Mouse (Mus musculus): ENCODE measurements around the gene Gdpgp1.
A peak's percentile ranks its signal among the peaks of the same experiment; 100 is the strongest.

The Gdpgp1 gene

DNA sequence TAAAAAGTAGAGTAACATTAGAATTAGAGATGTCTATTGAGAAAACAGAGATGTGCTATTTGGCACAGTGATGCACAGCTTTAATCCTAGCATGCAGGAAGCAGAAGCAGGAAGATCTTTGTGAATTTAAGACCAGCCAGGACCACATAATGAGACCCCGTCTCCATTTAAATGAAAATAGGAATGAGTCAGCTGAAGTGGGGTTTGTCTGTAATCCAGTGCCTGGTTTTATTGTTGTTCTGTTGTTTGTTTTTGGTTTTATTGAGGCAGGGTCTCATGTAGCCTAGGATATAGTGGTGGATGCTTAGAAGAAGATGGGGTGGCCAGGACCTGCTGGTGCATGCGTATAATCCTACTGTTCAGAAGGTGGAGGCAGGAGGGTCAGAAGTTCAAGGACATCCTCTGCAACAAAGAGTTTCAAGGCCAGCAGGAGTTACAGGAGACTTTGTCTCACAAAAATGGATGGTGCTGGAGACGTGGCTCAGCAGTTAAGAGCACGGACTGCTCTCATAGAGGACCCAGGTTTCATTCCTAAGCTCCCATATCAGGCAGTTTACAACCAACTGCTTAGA is 11.4 kb upstream of the Gdpgp1 start:
- no peak for DNase-seq (ENCODE audit: low spot score in 2 of 2)

DNA sequence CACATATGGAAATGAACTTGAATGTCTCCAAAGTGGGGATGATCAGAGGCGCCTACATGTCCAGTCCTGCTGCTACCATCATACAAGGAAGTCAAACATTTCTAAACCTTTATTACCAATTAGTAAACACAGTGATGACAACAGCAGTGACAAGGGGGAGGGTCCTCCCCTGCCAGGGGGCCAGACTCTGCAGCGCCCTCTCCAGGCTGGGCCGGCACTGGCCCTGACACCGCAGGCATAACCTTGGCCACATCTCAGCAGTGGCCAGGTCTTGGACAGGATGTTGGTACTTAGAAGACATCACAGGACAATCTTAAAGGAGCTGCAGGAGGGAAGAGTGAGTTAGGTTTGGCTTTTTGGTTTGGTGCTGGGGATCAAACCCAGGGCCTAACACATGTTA is 5.6 kb upstream of the Gdpgp1 start:
- DNase-seq (ENCODE audit: low spot score in 2 of 2), result no peak

DNA sequence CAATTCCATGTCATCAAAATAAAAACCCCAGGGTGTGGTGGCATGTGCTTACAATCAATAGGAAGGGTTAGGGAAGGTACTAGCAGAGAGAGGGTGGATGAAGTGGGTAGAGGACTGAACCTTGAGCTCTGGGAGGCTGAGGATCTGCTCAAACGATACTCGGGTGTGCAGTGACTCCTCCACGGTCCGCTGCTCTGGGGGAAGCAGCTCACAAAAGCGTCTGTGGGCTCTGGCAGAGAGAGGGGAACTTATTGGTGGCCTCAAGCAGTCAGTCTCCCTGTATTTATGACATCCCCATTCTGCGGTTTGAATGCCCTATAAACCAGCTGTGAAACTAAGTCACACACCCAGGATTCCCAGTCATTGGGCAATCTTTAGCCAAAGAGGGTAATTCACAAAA is 2.5 kb upstream of the Gdpgp1 start:
- DNase-seq (ENCODE audit: low spot score in 2 of 2), result no peak

DNA sequence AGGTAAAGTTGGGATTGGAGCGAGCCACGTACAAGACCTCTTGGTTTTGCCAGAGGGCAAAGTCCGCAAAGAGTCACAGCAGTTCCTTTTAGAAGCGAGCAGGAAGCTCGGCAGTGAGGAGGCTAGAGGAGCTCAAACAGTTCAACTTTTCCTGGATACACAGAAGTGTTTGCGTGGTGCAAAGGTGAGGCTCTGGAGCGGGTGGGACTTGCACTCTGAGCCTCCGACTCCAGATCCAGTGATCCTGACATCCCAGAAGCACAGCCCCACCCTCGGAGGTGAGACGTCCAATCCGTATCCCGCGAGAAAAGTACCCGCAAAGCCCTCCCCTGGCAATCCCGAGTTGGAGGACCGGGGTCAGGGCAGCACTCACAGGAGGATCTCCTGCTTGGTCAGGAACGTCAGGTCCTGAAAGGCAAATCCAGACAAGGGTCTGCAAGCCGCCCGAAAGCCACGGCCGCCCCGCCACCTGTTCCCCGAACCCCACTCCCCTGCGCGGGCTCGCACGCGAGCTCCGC is 635 bp upstream of the Gdpgp1 start:
- no peak for DNase-seq (ENCODE audit: low spot score in 2 of 2)

DNA sequence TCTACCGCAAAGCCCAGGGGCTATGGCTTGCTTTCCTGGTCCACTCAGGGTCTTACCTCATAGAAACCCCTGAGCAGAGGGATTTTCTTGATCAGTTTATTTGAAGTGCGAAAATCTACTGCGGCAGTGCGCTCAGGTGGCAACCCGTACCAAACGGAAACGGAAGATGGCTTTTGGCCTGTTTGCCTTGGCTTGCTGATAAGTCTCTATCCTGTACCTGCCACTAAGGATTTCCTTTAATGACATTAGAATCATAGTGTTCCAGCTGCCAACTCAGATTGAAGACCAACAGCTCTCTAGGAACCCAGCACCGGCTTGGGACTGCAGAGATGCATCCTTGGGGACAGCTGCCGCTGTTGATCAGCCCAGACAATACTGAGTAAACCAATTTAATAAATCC is 1.1 kb downstream of the Gdpgp1 start:
- DNase-seq (ENCODE audit: low spot score in 2 of 2), result no peak

DNA sequence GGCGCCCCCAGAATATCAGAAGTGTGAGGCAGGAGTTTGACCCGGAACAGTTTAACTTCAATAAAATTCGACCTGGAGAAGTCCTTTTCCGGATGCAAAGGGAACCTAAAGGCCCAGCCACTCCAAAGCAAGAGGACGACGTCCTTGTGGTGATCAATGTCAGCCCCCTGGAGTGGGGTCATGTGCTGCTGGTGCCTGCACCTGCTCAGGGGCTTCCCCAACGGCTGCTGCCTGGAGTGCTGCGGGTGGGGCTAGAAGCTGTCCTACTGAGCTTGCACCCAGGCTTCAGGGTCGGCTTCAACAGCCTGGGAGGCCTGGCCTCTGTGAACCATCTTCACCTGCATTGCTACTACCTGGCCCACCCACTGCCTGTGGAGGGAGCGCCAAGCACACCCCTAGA is 5.9 kb downstream of the Gdpgp1 start:
- no peak for DNase-seq (ENCODE audit: low spot score in 2 of 2)

DNA sequence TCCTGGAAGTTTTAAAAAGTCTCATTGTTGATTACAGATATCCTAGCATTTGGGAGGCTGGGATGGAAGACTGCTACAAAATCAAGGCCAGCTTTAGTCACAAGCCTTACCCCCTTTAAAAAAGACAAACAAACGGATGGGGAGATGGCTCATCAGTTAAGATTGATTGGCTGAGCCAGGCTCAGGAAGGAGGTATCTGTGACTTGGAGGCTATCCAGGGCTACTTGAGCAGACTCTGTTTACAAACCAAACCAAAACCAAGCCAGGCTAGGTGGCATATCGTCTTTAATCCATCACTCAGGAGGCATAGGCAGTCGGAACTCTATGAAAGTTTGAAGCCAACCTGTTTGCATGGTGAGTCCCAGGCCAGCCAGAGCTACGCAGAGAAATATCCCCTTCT is 9.0 kb downstream of the Gdpgp1 start:
- no peak for DNase-seq (ENCODE audit: low spot score in 2 of 2)

DNA sequence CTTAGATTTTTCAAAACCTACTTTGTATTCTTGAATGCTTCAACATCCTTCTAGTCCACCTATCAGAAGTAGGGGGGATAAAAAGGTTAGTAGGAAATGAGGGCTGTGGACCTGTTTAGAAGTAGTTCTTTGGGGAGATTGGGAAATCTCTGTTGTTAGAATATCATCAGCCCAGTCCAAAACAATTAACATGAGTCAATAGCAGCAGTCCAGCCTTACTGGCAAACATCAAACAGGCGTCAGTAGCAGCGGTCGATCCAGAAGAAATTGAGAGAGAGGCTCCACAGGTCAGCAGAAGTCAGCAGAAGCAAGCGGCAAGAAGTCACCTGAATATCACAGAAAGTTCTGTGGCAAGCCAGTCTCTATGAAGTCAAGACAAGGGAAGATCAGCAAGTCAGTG is 12.2 kb downstream of the Gdpgp1 start:
- no peak for DNase-seq (ENCODE audit: low spot score in 2 of 2)

DNA sequence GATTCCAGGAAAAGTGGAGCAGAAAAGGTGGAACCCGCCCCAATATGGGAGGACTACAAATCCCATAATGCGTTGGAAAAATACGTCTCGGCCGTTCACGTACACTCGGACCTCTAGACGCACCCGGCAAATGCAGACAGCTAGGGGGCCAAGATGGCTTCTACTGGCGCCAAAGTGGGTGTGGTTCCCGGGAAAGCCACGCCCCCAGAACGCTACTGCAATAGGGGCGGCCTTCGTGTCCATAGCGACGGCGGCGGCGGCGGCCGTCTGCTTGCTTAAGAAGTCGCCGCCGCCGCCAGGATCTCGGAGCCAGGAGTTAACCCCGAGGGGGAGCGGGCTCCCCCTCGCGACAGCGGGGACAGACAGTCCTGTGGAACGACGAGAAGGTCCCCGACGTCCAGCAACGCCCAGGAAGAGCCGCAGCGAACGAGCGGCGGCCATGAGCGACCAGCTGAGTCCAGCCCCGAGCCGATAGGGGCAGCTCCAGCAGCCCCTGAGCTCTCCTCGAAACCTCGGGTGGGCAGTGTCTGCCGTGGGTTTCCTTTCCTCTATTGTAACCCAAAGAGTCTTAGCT is 13.6 kb downstream of the Gdpgp1 start, which contains the start of gene Ttll13:
Ttll13 (plus strand) TSS at position 229 of the 574 bp plus-strand sequence.
- DNase-seq (ENCODE audit: low spot score in 2 of 2), result peak; percentile 92 to 97

DNA sequence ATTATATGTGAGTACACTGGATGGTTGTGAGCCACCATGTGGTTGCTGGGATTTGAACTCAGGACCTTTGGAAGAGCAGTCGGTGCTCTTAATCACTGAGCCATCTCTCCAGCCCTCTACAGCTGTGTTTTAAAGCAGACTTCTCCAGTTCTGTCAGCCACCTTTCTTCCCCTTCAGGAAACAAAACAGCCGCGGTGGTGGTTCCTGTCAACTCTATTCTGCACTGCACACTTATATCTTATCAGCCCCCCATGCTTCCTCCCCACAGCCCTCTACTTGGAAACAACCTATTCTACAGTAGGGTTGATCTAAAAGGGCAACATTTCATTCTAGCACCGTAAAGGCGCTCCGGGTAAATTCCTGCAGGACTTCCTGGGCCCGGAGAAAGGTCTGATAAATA is 14.2 kb downstream of the Gdpgp1 start:
- DNase-seq (ENCODE audit: low spot score in 2 of 2), result no peak

DNA sequence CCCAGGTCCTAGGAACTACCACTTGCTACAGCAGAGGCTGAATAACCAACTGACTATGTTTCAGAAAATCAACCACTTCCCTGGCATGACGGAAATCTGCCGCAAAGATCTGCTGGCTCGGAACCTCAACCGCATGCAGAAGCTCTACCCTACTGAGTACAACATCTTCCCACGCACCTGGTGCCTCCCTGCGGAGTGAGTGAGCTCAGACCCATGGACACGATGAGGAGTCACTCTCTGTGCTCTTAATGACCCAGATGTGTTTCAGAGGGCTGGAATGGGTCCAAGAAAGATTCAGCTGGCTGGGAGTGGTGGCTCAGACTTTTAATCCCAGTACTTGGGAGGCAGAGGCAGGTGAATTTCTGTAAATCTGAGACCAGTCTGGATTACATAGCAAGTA is 19.8 kb downstream of the Gdpgp1 start:
- DNase-seq (ENCODE audit: low spot score in 2 of 2), result no peak

DNA sequence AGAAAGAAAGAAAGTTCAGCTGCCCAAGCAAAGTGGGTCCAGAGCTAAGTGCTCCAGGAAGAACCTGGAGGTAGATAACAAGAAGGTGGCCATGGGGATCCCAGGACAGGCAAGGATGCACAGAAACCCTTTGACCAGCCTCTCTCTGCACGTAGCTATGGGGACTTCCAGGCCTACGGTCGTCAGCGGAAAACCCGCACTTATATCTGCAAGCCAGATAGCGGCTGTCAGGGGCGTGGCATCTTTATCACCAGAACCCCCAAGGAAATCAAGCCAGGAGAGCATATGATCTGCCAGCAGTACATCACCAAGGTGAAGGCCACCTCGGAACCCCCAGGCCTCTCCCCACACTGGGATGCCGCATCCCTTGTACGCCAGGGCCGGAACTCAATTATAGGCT is 20.2 kb downstream of the Gdpgp1 start:
- DNase-seq (ENCODE audit: low spot score in 2 of 2), result no peak

DNA sequence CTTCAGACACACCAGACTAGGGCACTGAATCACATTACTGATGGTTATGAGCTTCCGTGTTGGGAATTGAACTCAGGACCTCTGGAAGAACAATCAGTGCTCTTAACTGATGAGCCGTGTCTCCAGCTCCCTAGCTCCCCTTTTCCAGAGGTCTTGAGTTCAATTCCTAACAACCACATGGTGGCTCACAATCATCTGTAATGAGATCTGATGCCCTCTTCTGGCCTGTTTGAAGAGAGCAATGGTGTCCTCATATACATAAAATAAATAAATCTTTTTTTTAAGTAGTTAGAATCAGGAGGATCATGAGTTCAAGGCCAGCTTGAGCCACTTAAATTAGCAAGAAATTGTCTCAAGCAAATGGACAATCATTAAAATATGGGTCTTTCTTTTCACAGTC is 23.3 kb downstream of the Gdpgp1 start:
- DNase-seq (ENCODE audit: low spot score in 2 of 2), result no peak

DNA sequence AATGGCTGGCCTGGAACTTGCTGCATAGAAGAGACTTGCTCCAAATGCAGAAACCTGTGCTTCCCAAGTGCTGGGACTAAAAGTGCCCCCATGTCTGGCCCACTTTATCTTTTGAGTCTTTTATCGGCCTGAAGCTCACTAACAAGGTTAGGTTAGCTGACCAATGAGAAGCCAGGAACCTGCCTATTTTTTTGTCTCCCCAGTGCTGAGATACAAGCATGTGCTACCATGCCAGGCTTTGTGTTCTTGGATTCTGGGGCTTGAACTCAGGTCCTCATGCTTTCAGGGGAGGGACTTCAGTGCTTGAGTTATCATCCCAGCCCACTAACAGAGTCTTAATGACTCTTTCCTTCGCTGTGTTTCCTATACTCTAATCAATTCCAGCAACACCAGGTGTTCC is 25.0 kb downstream of the Gdpgp1 start:
- no peak for DNase-seq (ENCODE audit: low spot score in 2 of 2)

DNA sequence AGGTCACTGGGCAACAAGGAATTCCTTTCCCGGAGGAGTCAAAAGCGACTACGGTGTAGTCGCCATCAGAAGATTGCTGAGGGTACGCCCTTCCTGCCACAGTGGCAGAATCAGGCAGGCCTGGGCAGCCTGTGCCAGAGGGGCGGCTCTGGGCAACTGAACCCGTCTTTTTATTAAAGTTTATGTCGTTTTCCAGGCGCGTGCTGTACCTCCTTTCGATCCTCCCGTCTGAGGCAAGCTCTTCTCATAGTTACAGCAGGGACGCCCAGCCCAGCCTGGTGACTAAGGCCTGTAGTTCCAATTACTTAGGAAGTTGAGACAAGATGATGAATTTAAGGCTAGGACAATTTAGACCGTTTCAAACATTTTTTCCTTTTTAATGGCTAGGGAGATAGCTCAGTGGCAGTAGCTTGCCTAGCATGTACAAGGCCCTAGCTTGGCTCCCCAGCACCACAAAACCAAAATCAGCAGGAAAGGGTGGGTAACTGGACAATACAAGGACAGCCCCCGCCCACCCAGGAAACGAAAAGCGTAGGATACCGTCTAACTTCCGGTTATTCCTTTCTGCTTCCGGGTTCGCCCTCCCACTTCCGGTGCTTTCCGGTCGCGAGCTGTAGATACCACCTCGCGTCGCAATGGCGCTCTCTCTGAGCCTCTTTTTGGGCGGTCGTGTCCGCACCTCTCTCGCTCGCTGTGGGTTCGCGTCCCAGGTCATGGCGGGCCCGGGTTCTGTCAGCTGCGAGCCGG is 28.1 kb downstream of the Gdpgp1 start, which contains the start of gene Ngrn:
Ngrn (plus strand) TSS at position 591 of the 747 bp plus-strand sequence.
- peak; percentile 82 to 86 for DNase-seq (ENCODE audit: low spot score in 2 of 2)

DNA sequence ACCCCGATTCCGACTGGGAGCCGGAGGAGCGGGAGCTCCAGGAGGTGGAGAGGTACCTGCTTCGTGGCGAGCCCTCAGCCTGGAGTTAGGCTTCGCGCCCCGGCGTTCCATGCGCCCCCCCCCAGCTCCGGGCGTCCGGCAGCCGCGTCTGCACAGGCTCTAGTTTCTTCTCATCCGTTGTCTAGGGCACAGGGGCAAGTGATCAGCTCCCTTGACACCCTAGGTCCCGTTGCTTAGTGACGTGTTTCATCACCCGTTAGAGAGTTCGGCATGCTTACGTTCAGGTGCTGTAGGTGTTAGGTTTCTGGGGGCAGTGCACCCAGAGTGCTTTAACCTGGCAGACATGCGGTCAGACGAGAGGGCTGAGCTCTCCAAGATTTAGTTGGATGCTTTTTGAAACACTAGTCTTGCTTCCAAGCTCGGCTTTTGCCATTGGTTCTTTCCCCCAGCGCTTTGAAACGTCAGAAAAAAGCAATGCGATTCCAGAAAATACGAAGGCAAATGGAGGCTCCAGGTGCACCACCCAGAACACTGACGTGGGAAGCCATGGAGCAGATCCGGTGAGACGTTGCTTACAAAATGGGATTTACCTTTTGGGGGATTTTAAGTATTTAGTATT is 28.8 kb downstream of the Gdpgp1 start:
- DNase-seq (ENCODE audit: low spot score in 2 of 2), result no peak

DNA sequence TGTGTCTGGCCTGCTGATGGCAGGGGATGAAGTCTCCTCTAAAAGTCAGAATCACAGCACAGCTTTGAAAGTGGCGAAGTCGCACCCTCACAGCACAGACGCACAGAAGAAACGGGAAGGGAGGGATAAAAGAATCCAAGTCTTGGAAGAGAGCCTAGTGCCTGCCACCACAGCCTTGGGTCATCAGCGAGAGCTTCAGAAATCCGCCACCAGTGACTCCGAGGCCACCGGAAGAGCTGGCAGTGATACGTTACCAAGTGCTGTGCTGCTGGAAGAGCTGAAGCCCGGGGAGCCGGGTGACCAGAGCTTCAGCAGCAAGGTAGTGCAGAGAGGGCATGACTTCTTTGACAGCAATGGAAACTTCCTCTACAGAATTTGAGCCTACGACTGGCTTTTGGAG is 31.9 kb downstream of the Gdpgp1 start:
- DNase-seq (ENCODE audit: low spot score in 2 of 2), result no peak

DNA sequence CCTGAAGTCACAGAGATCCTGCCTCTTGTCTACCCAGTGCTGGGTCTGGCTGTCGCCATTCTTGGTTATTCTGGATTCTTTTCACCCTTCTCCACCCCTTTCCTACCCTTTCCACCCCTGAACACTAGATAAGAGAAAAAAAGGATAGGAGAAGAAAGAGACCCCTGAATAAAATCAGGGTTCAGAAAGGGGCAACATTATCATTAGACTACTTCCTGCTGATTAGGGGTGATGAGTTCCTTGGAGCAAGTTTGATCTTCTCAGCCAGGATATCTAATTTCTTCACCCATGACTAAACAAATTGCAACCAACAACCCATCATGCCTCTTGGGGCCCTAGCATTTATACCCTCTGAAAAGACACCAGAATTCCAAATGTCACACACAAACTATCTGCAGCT is 35.1 kb downstream of the Gdpgp1 start:
- no peak for DNase-seq (ENCODE audit: low spot score in 2 of 2)

DNA sequence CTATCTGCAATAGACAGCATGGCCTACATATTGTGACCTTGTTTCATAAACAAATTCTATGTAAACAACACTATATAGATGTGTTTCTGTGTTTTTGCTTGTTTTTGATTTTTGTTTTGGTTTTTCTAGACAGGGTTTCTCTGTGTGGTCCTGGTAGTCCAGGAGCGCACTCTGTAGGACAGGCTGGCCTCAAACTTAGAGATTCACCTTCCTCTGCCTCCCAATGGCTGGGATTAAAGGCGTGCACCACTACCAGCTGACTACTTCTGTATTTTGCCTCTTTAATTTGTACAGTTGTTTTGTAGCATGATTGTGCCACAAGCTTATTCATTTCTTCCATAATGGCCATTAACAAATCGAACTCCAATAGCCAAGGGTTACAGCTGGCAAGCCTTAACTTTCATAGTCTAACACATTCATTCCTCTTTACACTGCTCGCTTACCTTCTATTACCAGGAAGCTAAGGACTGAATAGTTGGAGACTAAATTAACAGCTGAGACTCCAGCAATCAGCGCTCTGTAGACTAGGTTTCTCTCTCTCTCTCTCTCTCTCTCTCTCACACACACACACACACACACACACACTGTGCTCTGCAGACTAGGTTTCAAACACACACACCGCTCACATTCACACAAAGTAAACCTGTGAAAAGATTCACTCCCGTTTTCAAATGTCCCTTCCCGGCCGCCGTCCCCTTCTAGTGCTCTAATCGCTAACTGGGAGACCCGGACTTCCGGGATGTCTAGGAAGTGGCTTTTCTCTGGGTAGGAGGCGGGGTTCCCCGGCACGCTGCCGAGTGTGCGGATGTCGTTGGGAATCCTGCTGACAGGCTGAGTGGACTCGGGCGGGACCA is 36.5 kb downstream of the Gdpgp1 start, which contains the start of gene Vps33b:
Vps33b (plus strand) TSS at position 753 of the 854 bp plus-strand sequence.
- DNase-seq (ENCODE audit: low spot score in 2 of 2), result peak; percentile 93 to 95

DNA sequence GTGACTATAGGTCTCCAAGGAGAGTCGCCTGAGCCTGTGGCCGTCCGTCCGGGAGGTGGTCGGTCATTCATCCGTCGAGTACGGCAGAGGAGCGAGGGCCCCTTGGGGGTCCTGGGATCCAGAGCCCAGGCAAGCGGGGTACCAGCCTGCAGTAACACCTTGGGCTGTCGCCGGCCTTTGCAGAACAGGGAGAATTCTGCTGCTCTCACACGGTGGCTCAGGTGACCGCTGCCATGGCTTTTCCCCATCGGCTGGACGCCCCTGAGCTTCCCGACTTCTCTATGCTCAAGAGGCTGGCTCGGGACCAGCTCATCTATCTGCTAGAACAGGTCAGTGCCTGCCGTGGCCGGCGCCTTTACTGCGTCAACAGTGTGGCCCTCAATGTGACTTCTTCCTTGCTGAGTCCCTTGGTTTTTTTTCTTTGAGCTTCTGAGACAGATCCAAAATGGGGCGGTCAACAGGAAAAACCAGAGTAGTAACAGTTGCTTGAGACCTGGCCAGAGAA is 37.1 kb downstream of the Gdpgp1 start:
- DNase-seq (ENCODE audit: low spot score in 2 of 2), result peak in 1 of 2 experiments; percentile 56

DNA sequence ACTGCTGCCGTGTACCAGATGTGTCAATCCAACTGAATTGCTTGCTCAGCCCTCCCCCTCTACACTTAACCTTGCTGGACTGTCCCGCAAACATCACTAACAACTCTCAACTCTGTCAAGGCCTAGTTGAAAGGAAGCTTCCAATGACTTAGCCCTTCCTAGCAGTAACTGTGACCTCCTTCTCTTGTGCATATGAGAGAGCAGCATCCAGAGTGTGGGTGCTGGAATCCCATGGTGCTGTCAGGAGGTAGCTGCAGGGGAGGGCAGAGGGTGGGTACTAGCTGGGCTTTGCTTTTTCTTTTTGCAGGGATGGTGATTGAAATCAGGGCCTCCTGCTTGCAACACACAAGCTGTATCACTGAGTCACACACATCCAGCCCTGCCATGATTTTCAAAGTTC is 40.8 kb downstream of the Gdpgp1 start:
- no peak for DNase-seq (ENCODE audit: low spot score in 2 of 2)
